Mouse (Mus musculus): ENCODE data around the gene Hhipl2.
"Not testable (repeated sequence)": the region's sequence is repeated elsewhere in the genome, so short reads cannot be mapped to it uniquely, and the experiment has no call there.

The Hhipl2 gene

GRCm38 (mm10) chr1:183417873-183418272 lies at the start of gene Hhipl2:
TSS of gene Hhipl2 (plus strand) at chr1:183418215.
- no peak for DNase-seq

GRCm38 (mm10) chr1:183368601-183369400 lies 49.2 kb upstream of the Hhipl2 start:
- DNase-seq, result peak; percentile 17

- DNase-seq, result peak; percentile 94
Measured at GRCm38 (mm10) chr1:183369427-183370014, 48.5 kb upstream of the Hhipl2 start, which contains the start of gene Mia3. TSS of gene Mia3 (minus strand) at chr1:183369553.

GRCm38 (mm10) chr1:183374728-183375127 lies 43.3 kb upstream of the Hhipl2 start:
- no peak for DNase-seq

- DNase-seq, result no peak
Measured at GRCm38 (mm10) chr1:183377045-183377444, 41.0 kb upstream of the Hhipl2 start.

- DNase-seq, result no peak
Measured at GRCm38 (mm10) chr1:183378321-183378941, 39.6 kb upstream of the Hhipl2 start.

GRCm38 (mm10) chr1:183379376-183379775 lies 38.6 kb upstream of the Hhipl2 start:
- not testable (repeated sequence) for DNase-seq

- DNase-seq, result no peak
Measured at GRCm38 (mm10) chr1:183381816-183382215, 36.2 kb upstream of the Hhipl2 start.

- no peak for DNase-seq
Measured at GRCm38 (mm10) chr1:183382621-183383020, 35.4 kb upstream of the Hhipl2 start.

- not testable (repeated sequence) for DNase-seq
Measured at GRCm38 (mm10) chr1:183387421-183387820, 30.6 kb upstream of the Hhipl2 start.

- DNase-seq, result peak; percentile 93
Measured at GRCm38 (mm10) chr1:183388426-183389406, 29.3 kb upstream of the Hhipl2 start, which contains the start of gene Taf1a. TSS of gene Taf1a (plus strand) at chr1:183388981.

GRCm38 (mm10) chr1:183403396-183403795 lies 14.6 kb upstream of the Hhipl2 start:
- no peak for DNase-seq

- no peak for DNase-seq
Measured at GRCm38 (mm10) chr1:183414081-183414727, 3.8 kb upstream of the Hhipl2 start.

- DNase-seq, result no peak
Measured at GRCm38 (mm10) chr1:183419741-183420140, 1.7 kb downstream of the Hhipl2 start.

- DNase-seq, result no peak
Measured at GRCm38 (mm10) chr1:183420296-183420695, 2.3 kb downstream of the Hhipl2 start.

- no peak for DNase-seq
Measured at GRCm38 (mm10) chr1:183424100-183424499, 6.1 kb downstream of the Hhipl2 start.

- DNase-seq, result no peak
Measured at GRCm38 (mm10) chr1:183434918-183435317, 16.9 kb downstream of the Hhipl2 start.

GRCm38 (mm10) chr1:183439036-183439435 lies 21.0 kb downstream of the Hhipl2 start:
- DNase-seq, result peak; percentile 88

GRCm38 (mm10) chr1:183442015-183442774 lies 24.2 kb downstream of the Hhipl2 start:
- DNase-seq, result peak; percentile 61

- DNase-seq, result no peak
Measured at GRCm38 (mm10) chr1:183453066-183453465, 35.1 kb downstream of the Hhipl2 start.
